Mouse (Mus musculus): ENCODE data around the gene Serinc2. TPM values are rescaled to one million over a fixed set of nuclear protein-coding genes. Genes with fewer than 3 reads are reported as not detected.

Serinc2 gene
- total and polyA plus RNA-seq, 3 experiments = 1.4 to 2.8 (median 1.8) TPM

DNA sequence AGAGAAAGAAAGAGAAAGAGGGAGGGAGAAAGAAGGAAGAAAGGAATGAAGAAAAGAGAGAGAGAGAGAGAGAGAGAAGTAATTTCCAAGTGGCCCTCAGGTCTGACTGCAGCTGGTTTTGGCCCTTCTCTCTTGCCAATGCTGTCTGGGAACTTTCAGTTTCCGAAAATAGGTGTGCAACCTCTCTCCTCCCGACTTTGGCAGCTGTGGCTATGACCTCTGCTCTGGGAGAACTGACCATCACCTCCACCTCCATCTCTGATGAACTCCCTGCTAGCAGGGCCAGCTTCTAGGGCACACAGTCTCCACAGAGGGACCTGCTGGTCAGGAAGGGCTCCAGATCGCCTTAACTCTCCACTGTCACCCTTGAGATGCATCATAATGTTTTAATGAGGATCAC lies 7.5 kb upstream of the Serinc2 start:
- no peak overlapping the region for H3K9ac ChIP-seq (ENCODE audit: low read depth, low read length)
- TF ChIP-seq EP300 (IDR thresholded peaks at IDR 0.05; ENCODE audit: insufficient read depth, low read depth, low read length) = no peak
- no peak for TF ChIP-seq POLR2A (IDR thresholded peaks at IDR 0.05; ENCODE audit: insufficient read depth, low read depth, low read length)
- TF ChIP-seq CTCF (IDR thresholded peaks at IDR 0.05) = no peak
- no peaks in the 10 kb centered on the region for H3K79me2 ChIP-seq (replicated peaks; ENCODE audit: control insufficient read depth, insufficient read depth, low read length)
- no peak overlapping the region for H3K27ac ChIP-seq
- WGBS = 33% methylated on average over 3 of the region's 3 CpGs
- H3K36me3 ChIP-seq (ENCODE audit: control insufficient read depth, insufficient read depth, low read length) = no peaks in the 10 kb centered on the region
- H3K27me3 ChIP-seq (ENCODE audit: control insufficient read depth, insufficient read depth, low read length) = no peaks in the 10 kb centered on the region
- H3K4me3 ChIP-seq = no peak overlapping the region
- H3K4me1 ChIP-seq (ENCODE audit: control insufficient read depth, insufficient read depth, low read length) = no peaks in the 10 kb centered on the region
- DNase-seq = peak in 1 of 2 experiments; percentile 55
- intact Hi-C loops (cut with DNase I) = no loop called here

GRCm38 (mm10) chr4:130283826-130284225 lies 4.8 kb upstream of the Serinc2 start:
- intact Hi-C loops (cut with DNase I) = no loop called here
- Histone ChIP-seq H3K4me1 (ENCODE audit: control insufficient read depth, insufficient read depth, low read length) (no peaks in the 10 kb centered on the region), H3K36me3 (ENCODE audit: control insufficient read depth, insufficient read depth, low read length) (no peaks in the 10 kb centered on the region), H3K27ac (no peak overlapping the region), H3K9ac (ENCODE audit: low read depth, low read length) (no peak overlapping the region), H3K27me3 (ENCODE audit: control insufficient read depth, insufficient read depth, low read length) (no peaks in the 10 kb centered on the region), H3K4me3 (no peak overlapping the region), H3K79me2 (replicated peaks; ENCODE audit: control insufficient read depth, insufficient read depth, low read length) (no peaks in the 10 kb centered on the region)
- TF ChIP-seq POLR2A (IDR thresholded peaks at IDR 0.05; ENCODE audit: insufficient read depth, low read depth, low read length) (no peak), EP300 (IDR thresholded peaks at IDR 0.05; ENCODE audit: insufficient read depth, low read depth, low read length) (no peak), CTCF (IDR thresholded peaks at IDR 0.05) (no peak)
- 60% methylated on average over 9 of the region's 9 CpGs for WGBS
- DNase-seq = no peak

DNA sequence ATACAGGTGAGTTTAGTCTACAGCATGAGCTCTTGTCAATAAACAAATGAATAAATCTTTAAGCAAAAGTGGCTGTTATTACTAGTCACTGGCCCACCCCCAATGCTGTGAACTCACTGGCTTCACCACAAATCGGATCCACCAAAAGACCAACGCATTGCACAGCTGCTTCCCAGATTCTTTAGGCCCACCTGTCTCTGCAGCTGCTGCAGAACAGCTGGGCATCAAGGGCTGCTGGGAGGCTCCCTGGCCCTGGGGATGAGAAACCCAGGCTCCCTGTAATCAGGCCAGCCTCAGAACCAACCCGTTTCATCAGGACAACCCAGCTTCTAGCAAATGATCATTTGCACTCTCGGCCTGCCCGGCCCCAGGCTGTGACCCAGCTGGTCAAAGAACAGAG lies 3.9 kb upstream of the Serinc2 start:
- Histone ChIP-seq H3K27me3 (ENCODE audit: control insufficient read depth, insufficient read depth, low read length) (no peaks in the 10 kb centered on the region; the same call in 1 of the 2 replicates), H3K4me1 (ENCODE audit: control insufficient read depth, insufficient read depth, low read length) (no peaks in the 10 kb centered on the region), H3K4me3 (no peak overlapping the region), H3K27ac (no peak overlapping the region), H3K79me2 (replicated peaks; ENCODE audit: control insufficient read depth, insufficient read depth, low read length) (no peaks in the 10 kb centered on the region), H3K9ac (ENCODE audit: low read depth, low read length) (no peak overlapping the region), H3K36me3 (ENCODE audit: control insufficient read depth, insufficient read depth, low read length) (no peaks in the 10 kb centered on the region)
- TF ChIP-seq CTCF (IDR thresholded peaks at IDR 0.05) = no peak
- intact Hi-C loops (cut with DNase I) = no loop called here
- no peak for DNase-seq
- 82% methylated on average over 5 of the region's 5 CpGs for WGBS

- Histone ChIP-seq H3K27me3 (ENCODE audit: control insufficient read depth, insufficient read depth, low read length) (peaks cover 7% of the 10 kb centered on the region), H3K36me3 (ENCODE audit: control insufficient read depth, insufficient read depth, low read length) (no peaks in the 10 kb centered on the region), H3K4me3 (no peak overlapping the region), H3K79me2 (replicated peaks; ENCODE audit: control insufficient read depth, insufficient read depth, low read length) (no peaks in the 10 kb centered on the region), H3K4me1 (ENCODE audit: control insufficient read depth, insufficient read depth, low read length) (no peaks in the 10 kb centered on the region; the same call in 1 of the 2 replicates), H3K27ac (no peak overlapping the region), H3K9ac (ENCODE audit: low read depth, low read length) (no peak overlapping the region)
- WGBS = 60% methylated on average over 7 of the region's 7 CpGs
- TF ChIP-seq EP300 (IDR thresholded peaks at IDR 0.05; ENCODE audit: insufficient read depth, low read depth, low read length) (no peak), CTCF (IDR thresholded peaks at IDR 0.05) (no peak), POLR2A (IDR thresholded peaks at IDR 0.05; ENCODE audit: insufficient read depth, low read depth, low read length) (no peak)
- no peak for DNase-seq
- intact Hi-C loops (cut with DNase I) = no loop called here
These were observed 2.3 kb downstream of the Serinc2 start for GRCm38 (mm10) chr4:130276573-130277176.

GRCm38 (mm10) chr4:130275823-130276105 lies 3.2 kb downstream of the Serinc2 start:
- intact Hi-C loops (cut with DNase I) = no loop called here
- no peak for DNase-seq
- H3K36me3 ChIP-seq (ENCODE audit: control insufficient read depth, insufficient read depth, low read length) = no peaks in the 10 kb centered on the region
- H3K4me3 ChIP-seq = no peak overlapping the region
- H3K27me3 ChIP-seq (ENCODE audit: control insufficient read depth, insufficient read depth, low read length) = peaks cover 7% of the 10 kb centered on the region
- no peak overlapping the region for H3K9ac ChIP-seq (ENCODE audit: low read depth, low read length)
- no peak for TF ChIP-seq CTCF (IDR thresholded peaks at IDR 0.05)
- TF ChIP-seq EP300 (IDR thresholded peaks at IDR 0.05; ENCODE audit: insufficient read depth, low read depth, low read length) = no peak
- TF ChIP-seq POLR2A (IDR thresholded peaks at IDR 0.05; ENCODE audit: insufficient read depth, low read depth, low read length) = no peak
- H3K79me2 ChIP-seq (replicated peaks; ENCODE audit: control insufficient read depth, insufficient read depth, low read length) = no peaks in the 10 kb centered on the region
- no peaks in the 10 kb centered on the region; the same call in 1 of the 2 replicates for H3K4me1 ChIP-seq (ENCODE audit: control insufficient read depth, insufficient read depth, low read length)
- H3K27ac ChIP-seq = no peak overlapping the region
- 58% methylated on average over 5 of the region's 5 CpGs for WGBS

DNA sequence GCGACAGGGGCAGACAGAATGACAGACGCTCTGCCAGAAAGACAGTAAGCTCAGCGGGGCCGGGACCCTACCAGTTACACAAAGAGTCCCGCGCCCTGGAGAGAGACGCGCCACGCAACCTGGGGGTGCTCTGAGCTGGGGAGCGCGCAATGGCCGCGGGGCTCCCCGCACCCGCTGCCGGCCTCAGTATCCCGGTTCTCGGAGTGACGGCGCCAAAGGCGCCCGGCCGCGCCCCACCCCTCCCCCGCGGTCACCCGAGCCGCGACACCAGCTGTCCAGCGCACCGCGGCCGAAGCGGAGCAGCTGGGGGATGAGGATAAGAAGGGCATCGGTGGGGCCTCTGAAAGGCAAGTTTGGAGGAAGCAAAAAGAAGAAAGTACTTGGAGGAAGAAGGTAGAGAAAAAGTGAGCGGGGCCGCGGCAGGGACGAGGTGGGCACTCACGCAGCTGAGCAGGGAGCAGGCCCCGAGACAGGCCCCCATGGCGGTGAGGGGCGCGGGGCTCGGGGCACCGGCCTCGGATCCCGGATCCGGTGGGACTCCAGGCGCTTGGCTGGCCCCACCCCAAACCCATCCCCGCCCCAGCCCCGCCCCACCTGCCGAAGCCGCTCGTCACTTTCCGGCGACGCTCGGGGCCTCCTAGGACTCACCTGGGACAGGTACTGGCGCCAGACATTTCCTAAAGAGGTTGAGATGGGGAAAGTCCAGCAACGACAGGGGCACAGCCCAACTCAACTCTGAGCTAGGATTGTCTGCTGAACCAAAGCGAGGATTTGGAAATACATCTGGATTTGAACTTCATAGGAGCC lies 3.8 kb downstream of the Serinc2 start:
- Histone ChIP-seq H3K27ac (no peak overlapping the region), H3K4me3 (peak overlapping the region; percentile 37), H3K9ac (ENCODE audit: low read depth, low read length) (no peak overlapping the region), H3K4me1 (ENCODE audit: control insufficient read depth, insufficient read depth, low read length) (no peaks in the 10 kb centered on the region; the same call in 1 of the 2 replicates), H3K27me3 (ENCODE audit: control insufficient read depth, insufficient read depth, low read length) (peaks cover 7% of the 10 kb centered on the region), H3K36me3 (ENCODE audit: control insufficient read depth, insufficient read depth, low read length) (no peaks in the 10 kb centered on the region), H3K79me2 (replicated peaks; ENCODE audit: control insufficient read depth, insufficient read depth, low read length) (no peaks in the 10 kb centered on the region)
- DNase-seq = no peak
- no peak for TF ChIP-seq CTCF (IDR thresholded peaks at IDR 0.05)
- TF ChIP-seq EP300 (IDR thresholded peaks at IDR 0.05; ENCODE audit: insufficient read depth, low read depth, low read length) = no peak
- intact Hi-C loops (cut with DNase I) = no loop called here
- 4% methylated on average over 61 of the region's 62 CpGs for WGBS

Measured in heart, adult 2 months (tissue).